Mouse (Mus musculus) erythroid progenitor cell, adult 5-6 weeks (primary cell): Measurements from ENCODE around the gene Oas3. TPM values are rescaled to one million over a fixed set of nuclear protein-coding genes. Genes with fewer than 3 reads are reported as not detected.

Experiments used
- ATAC-seq: replicated peaks from 2 replicates; pipeline ENCODE4 v1.8.0; 2016; ENCODE audit warnings: moderate number of reproducible peaks, mild to moderate bottlenecking, moderate TSS enrichment, inconsistent platforms; ENCODE audit not compliant: poor library complexity, low FRiP score, severe bottlenecking
- total RNA-seq, 2 experiments: library from RNA; stranded (forward) in 1 of 2; stranded (reverse) in 1 of 2; fragments of 150-400 nt in 1 of 2; fragments of 186-747, 209-891 nt in 1 of 2; gene quantifications; 2 replicates each; pipeline versions ENCODE4 v1.2.3 to v1.2.4; 2015 to 2017; ENCODE audit warnings: low replicate concordance in 2 of 2

Oas3 gene
- total RNA-seq, 2 experiments from 2014 or later = 47.3 to 62.9 TPM

DNA sequence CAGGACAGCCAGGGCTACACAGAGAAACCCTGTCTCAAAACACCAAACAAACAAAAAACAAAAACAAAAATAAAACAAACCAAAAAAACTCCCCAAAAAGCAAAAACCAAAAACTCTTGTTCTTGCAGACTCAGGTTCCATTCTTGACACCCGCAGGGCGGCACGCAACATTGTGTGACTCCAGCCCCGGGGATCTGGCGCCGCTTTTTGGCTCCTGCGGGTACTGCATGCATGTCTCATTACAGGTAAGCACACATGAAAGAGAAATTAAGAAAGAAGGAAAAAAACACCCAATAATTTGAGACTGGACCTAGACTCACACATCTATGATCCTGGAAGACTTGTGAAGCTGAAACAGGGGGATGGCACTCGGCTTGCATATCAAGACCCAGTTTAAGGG, 12.5 kb downstream of the Oas3 start:
- ATAC-seq = no peak

DNA sequence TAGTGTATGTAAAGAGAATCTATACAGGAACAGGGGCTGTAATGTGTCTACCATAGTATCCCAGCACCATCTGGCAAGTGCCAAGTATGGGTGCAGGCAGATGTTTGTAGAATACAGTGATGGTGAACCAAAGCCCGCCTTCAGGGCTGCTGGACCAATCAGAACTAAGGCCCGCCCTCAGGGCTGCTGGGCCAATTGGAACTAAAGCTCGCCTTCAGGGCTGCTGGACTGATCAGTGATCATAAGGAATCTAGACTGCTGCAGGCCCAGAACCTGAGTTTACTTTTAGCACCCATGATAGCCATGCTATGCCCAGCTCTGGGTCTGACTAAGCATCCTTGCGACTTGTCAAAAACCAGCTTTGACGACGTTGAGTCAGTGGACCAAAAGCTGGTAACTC, 15.6 kb downstream of the Oas3 start:
- peak; percentile 69 for ATAC-seq

DNA sequence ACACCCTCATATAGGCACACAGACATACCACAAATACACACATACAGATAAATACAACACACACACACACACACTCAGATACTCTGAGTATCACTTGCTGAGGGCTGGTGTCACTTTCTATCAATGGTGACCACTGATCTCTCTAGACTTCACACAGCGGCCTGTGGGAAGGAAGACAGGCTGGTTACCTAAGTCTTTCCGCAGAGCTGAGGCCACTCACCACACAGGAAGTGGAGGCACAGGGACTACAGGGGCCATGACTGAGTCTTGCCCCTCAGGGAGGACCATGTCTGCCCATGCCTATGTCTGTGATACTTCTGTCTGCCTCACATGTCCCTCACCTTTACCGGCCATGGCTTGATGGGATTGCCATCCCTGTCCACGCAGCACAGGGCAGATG, 23.2 kb downstream of the Oas3 start:
- no peak for ATAC-seq

DNA sequence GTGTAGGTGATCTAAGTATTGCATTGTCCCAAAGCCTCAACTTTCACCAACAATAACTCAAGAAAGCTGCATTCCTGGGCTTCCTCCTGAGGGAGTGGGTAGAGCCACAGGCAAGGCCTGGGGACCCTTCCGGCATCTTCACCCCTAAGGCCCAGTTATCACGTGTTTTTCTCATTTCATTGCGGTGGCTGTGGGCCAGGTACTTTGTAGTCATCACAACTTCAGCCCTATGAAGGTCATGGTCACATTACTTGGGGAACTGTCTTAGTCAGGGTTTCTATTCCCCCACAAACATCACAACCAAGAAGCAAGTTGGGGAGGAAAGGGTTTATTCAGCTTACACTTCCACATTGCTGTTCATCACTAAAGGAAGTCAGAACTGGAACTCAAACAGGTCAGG, 24.7 kb downstream of the Oas3 start:
- ATAC-seq = no peak

DNA sequence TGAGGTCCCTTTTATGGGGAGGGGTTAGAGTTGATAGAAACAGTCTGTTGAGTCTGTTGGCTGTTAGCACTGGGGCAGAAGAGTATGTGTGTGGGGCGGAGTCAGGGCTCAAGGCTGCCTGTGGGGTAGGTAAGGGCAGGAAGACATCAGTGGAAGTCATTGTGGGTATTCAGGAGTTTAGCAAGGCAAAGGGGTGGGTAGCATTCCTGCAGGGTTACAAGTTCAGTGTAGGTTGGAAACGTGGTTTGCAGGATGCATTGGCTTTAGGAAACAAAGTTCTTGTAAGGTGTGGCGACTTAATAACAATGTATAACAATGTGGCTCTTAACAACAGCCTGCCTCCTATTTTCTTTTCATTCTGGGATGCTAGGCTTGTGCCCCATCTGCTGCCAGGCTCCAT, 26.3 kb downstream of the Oas3 start:
- ATAC-seq = no peak

DNA sequence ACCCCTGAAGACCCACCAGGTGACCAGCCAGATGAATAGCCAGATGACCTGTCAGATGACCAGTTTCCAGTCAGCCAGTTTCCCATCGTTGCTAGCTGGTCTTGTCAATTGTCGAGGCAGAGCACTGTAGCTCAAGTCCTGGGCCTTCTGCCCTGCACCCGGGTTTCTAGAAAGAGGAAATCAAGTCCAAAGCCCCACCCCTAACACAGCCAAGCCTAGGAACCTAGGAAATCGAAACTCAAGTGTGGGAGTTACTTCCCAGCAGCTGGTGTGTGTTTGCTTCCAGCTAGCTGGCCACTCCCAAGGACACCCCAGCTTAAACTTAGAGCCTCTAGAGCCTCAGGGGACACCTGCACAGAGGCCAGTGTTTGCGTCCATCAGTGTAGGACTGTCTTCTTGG, 27.8 kb downstream of the Oas3 start, which contains the start of gene Oas2:
Gene Oas2 (minus strand): TSS at position 166 of the 400 bp plus-strand sequence.
- no peak for ATAC-seq

DNA sequence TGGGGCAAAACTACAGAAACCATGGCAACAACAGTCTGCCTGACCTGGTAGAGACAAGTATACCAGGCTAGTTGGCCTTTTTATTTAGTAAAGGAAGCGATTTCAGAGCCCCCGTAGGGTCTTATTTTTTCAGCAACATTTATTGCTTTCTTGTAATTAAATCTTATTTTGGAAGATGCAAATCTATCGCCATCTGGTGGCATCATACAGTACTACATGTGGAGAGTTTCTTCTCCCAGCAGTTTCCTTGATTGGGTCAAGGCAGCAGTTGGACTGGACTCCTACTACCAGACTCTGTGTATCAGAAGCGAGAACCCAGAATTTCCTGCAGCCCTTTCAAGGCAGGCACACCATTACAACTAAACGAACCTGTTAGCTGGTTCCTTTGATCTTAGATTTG, 31.0 kb downstream of the Oas3 start:
- ATAC-seq = 0 out of 2 replicates have a peak, but pooled peaks have one; percentile 54

DNA sequence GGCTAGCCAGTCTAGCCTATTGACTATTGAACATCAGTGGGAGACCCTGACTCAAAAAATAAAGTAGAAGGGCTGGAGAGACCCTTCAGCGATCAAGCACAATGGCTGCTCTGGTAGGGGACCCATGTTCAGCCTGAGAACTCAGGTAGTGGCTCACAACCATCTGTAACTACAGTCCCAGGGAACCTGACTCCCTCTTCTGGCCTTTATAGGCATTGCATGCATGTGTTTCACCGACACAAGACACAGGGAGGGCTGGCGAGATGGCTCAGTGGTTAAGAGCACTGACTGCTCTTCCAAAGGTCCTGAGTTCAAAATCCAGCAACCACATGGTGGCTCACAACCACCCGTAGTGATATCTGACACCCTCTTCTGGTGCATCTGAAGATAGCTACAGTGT, 35.3 kb downstream of the Oas3 start:
- ATAC-seq = peak; percentile 69; the same call in 1 of the 2 replicates

DNA sequence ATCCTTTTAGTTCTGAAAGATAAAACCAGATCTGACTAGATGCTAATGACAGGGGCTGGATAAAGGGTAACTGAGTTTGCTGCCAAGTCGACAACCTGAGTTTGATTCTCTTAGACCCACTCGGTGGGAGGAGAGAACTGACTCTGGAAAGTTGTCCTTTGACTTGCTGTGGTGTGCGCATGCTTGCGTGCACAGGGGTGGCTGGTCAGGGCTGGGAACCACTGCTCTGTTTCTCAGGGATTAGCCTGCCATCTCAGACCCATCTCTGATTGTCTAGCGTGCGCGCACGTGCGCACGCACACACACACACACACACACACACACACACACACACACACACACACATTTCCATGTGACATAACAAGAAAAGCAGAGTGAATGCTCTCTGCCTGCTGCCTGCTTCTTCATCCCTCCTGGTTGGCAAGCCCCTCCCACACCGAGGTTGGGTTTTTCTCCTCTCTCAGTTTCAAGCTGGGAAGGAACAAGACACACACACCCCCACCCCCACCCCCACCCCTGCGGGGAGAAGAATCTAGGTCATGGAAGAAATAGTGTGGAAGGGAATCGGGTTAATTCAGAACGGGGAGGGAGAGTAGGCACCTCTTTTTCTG, 43.0 kb downstream of the Oas3 start:
- no peak for ATAC-seq

DNA sequence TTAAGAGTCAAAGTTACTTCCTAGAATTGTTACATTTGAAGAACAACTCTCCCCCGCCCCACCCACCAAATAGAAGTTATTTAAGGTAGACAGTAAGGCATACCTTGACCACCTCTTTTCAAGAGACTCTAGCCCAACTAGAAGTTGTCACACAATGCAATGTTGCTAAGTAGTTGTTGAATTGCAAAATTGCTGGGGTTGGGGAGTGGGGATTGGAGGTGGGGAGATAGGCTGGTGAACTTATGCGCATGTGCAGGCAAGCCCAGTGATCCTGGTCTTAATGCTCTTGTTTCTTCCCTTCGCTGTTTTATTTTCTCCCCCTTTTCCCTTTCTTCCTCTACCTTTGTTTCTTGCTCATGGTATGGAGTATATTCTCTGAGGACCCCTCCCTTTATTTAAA, 43.8 kb downstream of the Oas3 start:
- no peak for ATAC-seq

DNA sequence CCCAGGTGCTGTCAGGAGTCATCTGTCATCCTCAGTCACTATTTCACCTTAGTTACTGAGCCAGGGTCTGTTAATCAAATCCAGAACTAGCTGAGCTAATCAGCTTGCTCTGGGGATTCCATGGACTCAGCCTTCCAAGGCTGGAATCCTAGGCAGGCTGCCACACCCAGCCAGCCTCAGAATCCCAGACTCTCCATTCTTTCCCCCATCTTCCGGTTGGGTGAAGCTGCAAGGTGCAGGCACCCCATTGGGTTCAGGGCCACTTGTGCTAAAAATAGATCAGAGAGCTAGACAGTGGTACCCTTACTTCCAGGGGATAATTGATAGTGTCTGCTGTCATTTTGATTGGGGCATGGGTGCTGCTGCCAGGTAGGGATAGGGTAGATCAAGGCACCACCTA, 44.7 kb downstream of the Oas3 start:
- ATAC-seq = no peak

DNA sequence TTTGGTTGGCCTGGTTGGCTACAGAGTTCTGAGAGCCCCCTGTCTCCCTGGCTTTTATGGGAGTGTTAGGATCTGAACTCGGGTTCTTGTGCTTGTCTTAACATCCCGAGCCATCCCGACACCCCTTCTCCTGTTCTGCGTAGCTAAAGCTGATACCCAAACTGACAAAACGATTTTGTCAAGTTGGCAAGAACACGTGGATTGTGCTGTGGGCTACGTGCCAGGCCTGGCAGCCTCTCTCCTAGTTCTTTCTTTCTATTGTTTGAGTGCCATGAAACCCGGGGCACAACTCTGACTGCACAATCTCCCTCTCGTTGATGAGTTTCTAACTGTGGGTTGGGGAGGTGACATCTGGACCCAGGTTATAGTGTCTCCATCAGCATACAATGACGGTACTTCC, 48.1 kb downstream of the Oas3 start:
- no peak for ATAC-seq

DNA sequence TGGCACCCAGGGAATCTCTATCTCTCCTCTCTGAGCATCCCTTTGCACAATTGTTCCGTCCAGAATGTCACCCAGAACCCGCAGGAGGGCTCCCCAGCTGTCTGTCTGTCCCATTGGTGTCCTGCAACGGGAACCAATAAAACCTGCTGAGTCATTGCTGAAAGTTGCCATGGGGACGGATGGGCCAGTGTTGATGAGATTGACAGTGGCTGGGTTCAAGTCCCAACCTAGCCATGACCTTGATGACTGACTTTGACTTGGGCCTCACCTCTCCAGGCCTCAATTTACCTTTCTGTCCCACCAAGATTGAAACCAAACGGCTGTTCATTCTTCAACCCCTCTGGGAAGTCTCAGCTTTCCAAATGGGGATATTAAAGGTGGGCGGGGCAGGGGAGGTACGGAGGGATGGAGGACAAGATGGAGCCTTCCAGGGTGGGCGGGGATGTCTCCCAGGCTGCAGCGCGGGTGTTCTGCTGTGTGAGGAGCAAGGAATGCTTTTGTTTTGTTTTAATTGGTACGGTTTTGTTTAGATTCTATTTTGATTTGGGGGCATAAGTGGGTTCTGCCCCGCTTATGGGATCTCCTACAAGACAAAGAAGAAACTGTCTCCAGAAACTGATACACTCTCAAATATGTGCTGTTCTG, 51.5 kb downstream of the Oas3 start:
- ATAC-seq = no peak

DNA sequence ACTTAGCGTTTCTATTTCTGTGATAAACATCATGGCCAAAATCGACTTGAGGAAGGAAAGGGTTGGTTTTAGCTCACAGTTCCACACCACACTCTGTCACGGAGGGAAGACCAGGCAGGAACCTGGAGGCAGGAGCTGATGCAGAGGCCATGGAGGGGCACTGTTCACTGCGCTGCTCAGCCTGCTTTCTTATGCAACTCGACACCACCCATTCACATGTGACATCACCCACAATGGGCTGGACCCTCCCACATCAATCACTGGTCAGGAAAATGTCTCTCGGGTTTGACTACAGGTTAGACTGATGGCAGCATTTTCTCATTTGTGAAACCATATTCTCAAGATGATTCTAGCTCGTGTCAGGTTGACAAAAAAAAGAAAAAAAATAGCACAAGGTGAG, 56.5 kb downstream of the Oas3 start:
- no peak for ATAC-seq

DNA sequence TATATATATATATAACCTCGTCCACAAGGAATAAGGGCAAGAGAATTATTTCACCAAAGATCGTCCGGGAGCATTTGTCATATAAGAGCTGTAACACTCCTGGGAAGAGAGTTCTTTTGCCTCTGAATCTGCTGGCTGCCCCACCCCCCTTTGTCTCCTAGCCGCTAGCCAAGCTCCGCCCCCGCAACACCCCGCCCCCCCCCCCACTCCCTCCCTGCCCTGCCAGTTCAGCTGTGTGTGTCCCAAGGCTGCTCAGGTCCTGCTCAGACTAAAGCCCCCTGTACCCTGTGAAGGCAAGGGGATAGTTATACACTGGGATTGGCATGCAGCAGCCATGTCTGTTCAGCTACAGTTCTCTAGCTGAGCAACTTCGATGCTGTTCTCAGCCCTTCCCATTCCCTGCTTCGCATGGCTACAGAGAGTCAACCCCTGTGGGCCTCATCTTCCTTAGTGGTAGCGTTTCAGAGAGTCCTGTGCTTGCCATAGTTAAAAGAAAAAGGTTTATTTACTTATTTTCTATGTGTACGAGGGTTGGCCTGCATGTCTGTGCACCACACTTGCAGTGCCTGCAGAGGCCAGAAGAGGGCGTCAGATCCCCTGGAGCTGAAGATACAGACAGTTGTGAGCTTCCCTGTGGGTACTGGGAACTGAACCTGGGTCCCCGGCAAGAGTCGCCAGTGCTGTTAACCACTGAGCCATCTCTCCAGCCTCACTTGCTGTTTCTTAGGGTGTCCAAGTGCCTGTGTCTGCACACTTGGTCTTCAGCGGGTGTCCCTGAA, 58.7 kb downstream of the Oas3 start:
- no peak for ATAC-seq

DNA sequence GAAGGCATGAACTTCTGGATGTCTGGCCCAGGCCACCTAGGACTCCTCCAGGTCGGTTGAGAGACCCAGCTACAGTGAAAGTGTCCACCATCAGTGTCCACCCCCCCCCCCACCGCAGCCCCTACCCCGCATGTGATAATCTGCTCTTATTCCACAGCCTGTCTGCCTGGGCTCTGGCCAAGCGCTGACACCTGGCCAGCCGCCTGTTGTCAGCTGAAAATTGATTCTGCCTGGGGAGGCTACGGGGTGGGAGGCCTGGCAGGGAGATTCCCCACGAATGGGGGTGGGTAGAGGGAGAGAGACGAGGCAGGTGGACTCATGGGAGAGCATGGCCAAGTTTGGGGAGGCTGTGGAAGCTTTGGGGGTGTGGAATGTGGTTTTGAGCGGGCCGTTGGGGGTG, 60.3 kb downstream of the Oas3 start:
- no peak for ATAC-seq

DNA sequence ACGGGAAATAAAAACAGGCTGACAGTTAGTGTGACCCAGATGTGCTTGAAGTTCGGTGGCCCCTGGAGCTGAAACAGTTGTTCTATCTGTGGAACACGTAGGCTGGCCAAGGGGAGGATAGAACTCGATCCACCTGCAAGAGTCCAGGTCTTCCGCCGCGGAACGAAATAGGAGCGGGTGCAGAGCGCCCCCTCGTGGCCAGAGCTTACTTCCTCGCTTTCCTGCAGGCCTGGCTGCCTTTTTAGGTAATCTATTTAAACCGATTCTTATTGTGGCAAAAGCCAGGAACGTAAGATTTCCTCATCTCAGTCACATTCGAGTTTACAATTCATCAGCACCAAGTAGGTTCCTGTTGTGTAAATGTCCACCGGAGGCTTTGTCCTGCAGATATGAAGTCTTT, 63.1 kb downstream of the Oas3 start:
- no peak for ATAC-seq

DNA sequence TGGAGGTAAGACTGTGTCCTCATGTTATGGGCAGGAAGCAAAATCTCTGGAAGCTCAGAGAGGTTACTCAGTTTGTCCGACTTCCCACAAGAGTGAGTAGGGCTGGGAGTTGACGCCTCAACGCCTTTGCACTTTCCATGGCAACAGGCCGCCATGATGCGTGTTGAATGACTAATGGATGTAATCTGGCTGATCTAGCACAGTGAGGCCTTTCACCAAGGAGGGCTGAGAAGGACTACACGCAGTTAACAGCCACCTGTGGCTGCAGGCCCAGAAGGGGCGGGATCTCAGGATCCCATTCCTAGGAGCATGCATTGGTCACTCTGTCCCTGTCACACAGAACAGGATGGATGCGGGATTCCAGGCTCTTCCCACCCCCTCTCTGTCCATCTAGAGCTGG, 64.7 kb downstream of the Oas3 start:
- no peak for ATAC-seq

DNA sequence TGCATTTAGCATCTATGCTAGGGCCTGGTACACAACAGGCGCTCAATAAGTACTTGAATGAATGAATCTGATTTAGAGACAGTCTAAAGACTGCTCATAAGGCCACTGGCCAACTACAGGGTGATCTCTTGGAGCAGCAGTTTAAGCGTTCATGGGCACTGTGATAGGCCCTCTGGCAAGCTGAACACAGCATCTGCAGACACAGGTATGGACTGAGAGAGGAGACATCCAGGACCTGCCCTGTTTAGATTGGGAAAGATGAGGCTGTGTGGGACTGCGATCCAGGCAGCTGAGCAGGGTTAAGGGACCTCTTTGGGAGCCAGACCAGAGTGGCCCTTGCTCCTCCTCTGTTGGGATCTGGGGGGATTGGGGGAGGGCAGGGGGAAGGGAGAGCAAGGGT, 65.6 kb downstream of the Oas3 start, which contains the start of gene Dtx1:
Gene Dtx1 (minus strand): TSS at position 101 of the 400 bp plus-strand sequence.
- ATAC-seq = no peak

DNA sequence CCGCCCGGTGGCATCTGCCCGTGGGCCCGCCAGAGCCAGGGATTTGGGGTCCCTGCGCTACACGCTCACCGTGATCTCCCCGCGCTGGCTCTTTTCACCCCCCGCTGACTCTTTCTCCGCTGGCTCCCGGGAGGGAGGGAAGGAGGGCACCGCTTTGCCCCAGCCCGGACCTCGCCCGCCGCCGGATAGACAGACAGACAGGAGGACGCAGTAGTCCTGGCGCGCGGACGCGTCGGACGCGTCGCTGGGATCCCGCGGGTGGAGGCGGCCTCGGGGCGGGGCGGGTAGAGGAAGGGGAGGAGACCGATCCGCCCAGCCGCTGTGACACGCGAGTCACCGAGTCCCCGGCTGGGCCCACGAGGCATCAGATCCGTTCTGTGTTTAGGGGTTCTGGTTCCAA, 66.0 kb downstream of the Oas3 start:
- no peak for ATAC-seq

DNA sequence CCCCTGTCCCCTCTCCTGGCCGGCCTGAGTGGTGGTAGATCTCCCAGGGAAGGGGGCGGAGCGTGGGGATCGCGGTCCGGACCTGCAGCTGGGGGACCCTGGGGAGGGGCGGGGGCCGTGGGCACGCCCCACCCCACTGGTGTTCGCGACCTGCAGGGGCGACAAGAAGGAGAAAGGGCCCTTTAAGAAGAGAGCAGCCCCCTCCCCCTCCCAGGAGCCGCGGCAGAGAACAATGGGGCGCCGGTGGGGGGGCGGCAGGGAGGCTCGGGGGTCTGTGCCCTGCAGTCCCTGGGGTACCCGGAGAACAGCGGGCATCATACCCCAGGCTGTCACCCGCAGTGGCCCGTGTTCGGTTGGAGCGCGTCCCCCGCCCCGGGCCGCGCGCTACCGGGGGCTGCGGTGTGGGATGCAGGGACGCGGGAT, 66.6 kb downstream of the Oas3 start:
- no peak for ATAC-seq
